Mouse (Mus musculus) liver, postnatal 0 days (tissue): ENCODE data around the gene Sod3.

Experiments used
- CTCF ChIP-seq: sonication (generic); IDR thresholded peaks from 2 replicates; pipeline ENCODE4 v1.5.1; 2016; ENCODE audit warnings: antibody characterized with exemption, low read depth
- EP300 ChIP-seq: IDR thresholded peaks from 2 replicates; pipeline ENCODE4 v1.6.1; 2016; ENCODE audit warnings: antibody characterized with exemption, low read depth, mild to moderate bottlenecking

- TF ChIP-seq EP300: no peak
- no peak for TF ChIP-seq CTCF
Measured at GRCm38 (mm10) chr5:52382837-52383236, 19.2 kb downstream of the Sod3 start.
